Mouse (Mus musculus): ENCODE results near the gene Slc33a1. TPM values are rescaled to one million over a fixed set of nuclear protein-coding genes. Genes with fewer than 3 reads are reported as not detected.

Slc33a1 gene
- polyA plus RNA-seq, 1 experiment from 2014 or later, result 77.9 TPM

GRCm38 (mm10) chr3:63949837-63950236 is 14.7 kb downstream of the Slc33a1 start:
- CTCF ChIA-PET, result interaction anchor here (1.0 to 3.5 kb wide), 5 partner anchors 8 to 45 kb away, joined by 3 to 9 read pairs (median 3); partner anchors contain the start of gene E130311K13Rik
- no peak for DNase-seq (ENCODE audit: low read depth, low spot score)
- no peak for ATAC-seq
- TF ChIP-seq CTCF (IDR thresholded peaks at IDR 0.05), result no peak
- H3K27me3 ChIP-seq, result no peaks in the 10 kb centered on the region
- in situ Hi-C loops (cut with MboI; ENCODE audit: low pct_unique_long_range_greater_than_20kb), result no loop called here
- POLR2A ChIA-PET, result no interaction called here

DNA sequence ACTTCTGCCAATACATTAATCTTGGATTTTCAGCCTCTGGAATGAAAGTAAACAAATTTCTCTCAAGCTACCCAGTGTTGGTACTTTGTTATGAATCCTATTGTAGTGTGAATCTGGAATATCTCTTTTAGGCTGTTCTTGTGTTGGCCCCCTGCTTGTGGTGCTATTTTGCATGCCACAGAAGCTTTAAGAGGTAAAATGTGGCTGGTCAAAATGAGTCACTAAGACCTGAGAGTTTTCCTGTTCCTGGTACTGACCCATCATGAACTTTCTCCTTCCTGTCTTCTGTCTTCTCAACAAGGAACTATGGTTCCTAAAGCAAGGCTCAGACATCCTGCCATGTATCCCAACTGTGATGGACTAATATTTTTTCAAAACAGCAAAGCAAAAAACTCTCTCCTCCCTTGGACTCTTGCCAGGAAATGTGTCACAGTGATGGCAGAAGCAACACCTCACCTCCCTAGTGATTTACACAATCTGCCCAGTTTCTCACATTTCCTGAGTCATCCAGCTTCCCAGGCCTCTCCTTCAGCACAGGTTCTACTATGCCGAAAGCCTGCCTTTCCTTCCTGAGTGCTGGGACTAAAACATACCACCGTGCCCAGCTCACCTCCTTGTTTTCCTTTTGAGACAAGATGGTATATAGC is 23.2 kb downstream of the Slc33a1 start:
- TF ChIP-seq CTCF (IDR thresholded peaks at IDR 0.05), result no peak
- ChIA-PET CTCF (interaction anchor here (0.9 to 2.3 kb wide), 8 partner anchors 9 to 386 kb away, joined by 3 to 14 read pairs (median 4); partner anchors contain the start of gene E130311K13Rik), POLR2A (interaction anchor here (1.4 kb wide), 1 partner anchor 23 kb away, joined by 5 read pairs; the partner anchor contains the start of gene Slc33a1)
- DNase-seq (ENCODE audit: low read depth, low spot score) (peak; percentile 86), ATAC-seq (peak; percentile 93)
- H3K27me3 ChIP-seq, result no peaks in the 10 kb centered on the region
- in situ Hi-C loops (cut with MboI; ENCODE audit: low pct_unique_long_range_greater_than_20kb), result no loop called here

DNA sequence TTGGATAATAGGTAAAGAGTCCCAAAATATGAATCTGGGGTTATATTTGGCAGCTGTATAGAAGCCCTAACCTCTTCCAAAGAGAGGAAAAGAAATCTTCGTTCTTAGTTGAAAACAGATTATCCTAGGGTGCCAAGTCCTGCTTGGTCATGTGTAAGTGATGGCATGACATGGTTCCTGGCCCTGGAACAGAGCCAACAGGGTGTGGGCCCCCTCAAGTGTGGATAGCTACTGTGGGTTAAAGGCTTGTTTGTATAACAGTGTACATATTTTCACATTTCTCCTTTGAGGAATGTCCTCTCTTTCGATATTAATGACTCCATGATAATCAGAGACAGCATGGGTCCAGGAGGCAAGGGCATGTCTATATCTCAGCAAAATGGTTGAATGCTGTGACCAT is 25.6 kb downstream of the Slc33a1 start:
- TF ChIP-seq CTCF (IDR thresholded peaks at IDR 0.05), result no peak
- POLR2A ChIA-PET, result no interaction called here
- DNase-seq (ENCODE audit: low read depth, low spot score) (no peak), ATAC-seq (no peak)
- CTCF ChIA-PET, result interaction anchor here (0.8 to 1.3 kb wide), 2 partner anchors 9 to 41 kb away, joined by 3 to 5 read pairs; partner anchors contain the start of gene E130311K13Rik
- in situ Hi-C loops (cut with MboI; ENCODE audit: low pct_unique_long_range_greater_than_20kb), result no loop called here
- no peaks in the 10 kb centered on the region for H3K27me3 ChIP-seq

DNA sequence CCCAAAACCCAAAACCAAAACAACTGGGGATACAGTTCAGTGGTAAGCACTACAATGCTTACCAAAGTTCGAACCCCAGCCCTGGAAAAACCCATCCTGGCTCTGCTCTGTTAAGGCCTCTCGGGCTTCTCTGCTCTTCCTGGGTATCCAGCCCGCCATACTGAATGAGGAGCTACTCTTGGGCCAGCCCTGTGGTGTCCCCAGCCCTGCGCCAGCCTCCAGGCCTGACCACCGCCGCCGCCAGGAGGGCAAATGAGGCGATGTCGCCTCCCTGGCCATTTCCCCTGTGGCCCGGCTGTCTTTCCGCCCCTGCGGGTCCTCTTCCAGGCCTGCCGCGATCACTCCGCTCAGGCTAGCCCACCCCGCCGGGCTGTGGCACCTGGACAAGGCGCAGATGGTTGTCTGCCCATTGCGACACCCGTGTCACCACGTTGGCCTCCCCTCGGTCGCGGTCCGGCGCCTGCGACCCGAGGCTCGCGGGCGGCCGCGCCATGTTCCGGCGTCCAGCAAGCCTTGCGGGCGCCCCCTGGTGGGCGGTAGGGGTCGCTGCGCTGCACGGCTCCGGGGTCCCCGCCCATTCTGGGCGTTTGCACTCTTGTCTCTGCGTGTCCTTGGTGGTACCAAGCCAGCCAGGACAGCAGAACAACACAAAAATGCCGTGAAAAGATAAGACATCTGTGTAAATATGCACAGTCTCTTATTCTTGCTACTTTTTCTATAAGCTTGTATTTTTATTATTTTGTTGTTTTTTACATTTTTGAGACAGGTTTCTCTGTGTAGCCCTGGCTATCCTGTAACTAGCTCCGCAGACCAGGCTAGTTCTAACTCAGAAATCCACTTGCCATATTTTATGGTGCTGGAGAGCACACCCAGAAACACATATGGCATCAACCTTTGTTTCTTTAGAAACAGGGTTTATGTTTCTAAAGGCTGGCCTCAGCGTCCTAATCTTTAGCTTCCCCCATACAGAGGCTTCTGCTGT is 35.4 kb downstream of the Slc33a1 start, which contains the start of gene E130311K13Rik:
TSS of gene E130311K13Rik (minus strand) at position 595 of the 982 bp plus-strand sequence.
- ChIA-PET CTCF (interaction anchor here (0.5 to 6.2 kb wide), 25 partner anchors 9 to 607 kb away, joined by 3 to 33 read pairs (median 4); partner anchors contain the start of genes Gmps and Plch1), POLR2A (interaction anchor here (0.5 to 1.6 kb wide), 6 partner anchors 11 to 1385 kb away, joined by 3 to 13 read pairs (median 4); no protein-coding TSS in a partner anchor)
- in situ Hi-C loops (cut with MboI; ENCODE audit: low pct_unique_long_range_greater_than_20kb), result loop anchor here (5.0 kb wide), 1 partner anchor 372 kb away; no protein-coding TSS in a partner anchor
- no peak for DNase-seq (ENCODE audit: low read depth, low spot score)
- ATAC-seq, result peak; percentile 94
- no peaks in the 10 kb centered on the region for H3K27me3 ChIP-seq
- peak; percentile 100 for TF ChIP-seq CTCF (IDR thresholded peaks at IDR 0.05)

DNA sequence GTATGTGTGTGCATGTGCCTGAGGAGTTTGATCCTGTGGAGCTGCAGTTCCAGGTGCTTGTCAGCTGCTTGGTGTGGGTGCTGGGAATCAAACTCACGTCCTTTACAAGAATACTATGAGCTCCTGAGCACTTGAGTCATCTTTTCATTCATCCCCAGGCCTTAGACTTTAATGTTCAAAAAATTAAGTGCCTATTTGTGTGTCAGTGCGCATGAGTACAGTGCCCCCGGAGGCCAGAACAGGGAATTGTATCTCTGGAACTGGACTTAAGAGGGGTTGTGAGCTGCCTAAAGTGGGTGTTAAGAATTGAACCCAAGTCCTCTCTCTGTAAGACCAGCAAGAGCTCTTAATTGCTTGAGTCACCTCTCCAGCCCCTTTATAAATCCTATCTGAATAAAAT is 44.9 kb downstream of the Slc33a1 start:
- ChIA-PET CTCF (interaction anchor here (0.9 to 4.0 kb wide), 17 partner anchors 10 to 213 kb away, joined by 3 to 38 read pairs (median 5); partner anchors contain the start of genes E130311K13Rik and Plch1), POLR2A (no interaction called here)
- peak; percentile 83 for TF ChIP-seq CTCF (IDR thresholded peaks at IDR 0.05)
- H3K27me3 ChIP-seq, result no peaks in the 10 kb centered on the region
- DNase-seq (ENCODE audit: low read depth, low spot score), result no peak
- ATAC-seq, result peak; percentile 47
- in situ Hi-C loops (cut with MboI; ENCODE audit: low pct_unique_long_range_greater_than_20kb), result no loop called here

DNA sequence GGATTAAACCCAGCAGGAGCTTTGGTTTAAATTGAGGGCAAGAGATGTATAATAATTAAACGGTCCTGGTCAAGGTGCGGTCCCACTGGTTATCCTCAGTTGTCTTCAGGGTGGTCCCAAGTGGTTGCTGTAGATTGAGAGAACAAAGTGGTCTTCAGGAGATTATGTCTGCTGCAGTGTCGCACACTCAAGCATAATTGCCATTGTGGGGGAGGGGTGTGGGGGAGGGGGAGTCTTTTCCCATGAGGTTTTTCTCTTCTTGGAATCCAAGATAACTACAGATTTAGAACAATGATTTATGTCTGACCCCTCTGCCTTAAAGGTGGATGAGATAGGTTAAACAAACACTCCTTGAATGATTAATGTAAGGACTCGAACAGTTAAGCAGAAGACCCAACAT is 54.3 kb downstream of the Slc33a1 start:
- ChIA-PET POLR2A (no interaction called here), CTCF (interaction anchor here (0.7 to 5.7 kb wide), 3 partner anchors 10 to 19 kb away, joined by 3 to 38 read pairs (median 12); partner anchors contain the start of gene E130311K13Rik)
- DNase-seq (ENCODE audit: low read depth, low spot score), result no peak
- ATAC-seq, result no peak
- H3K27me3 ChIP-seq, result no peaks in the 10 kb centered on the region
- no peak for TF ChIP-seq CTCF (IDR thresholded peaks at IDR 0.05)
- in situ Hi-C loops (cut with MboI; ENCODE audit: low pct_unique_long_range_greater_than_20kb), result no loop called here

GRCm38 (mm10) chr3:63905241-63905640 is 59.3 kb downstream of the Slc33a1 start:
- ChIA-PET CTCF (interaction anchor here (1.2 kb wide), 1 partner anchor 19 kb away, joined by 3 read pairs; no protein-coding TSS in a partner anchor), POLR2A (interaction anchor here (1.3 kb wide), 1 partner anchor 13 kb away, joined by 3 read pairs; no protein-coding TSS in a partner anchor)
- DNase-seq (ENCODE audit: low read depth, low spot score) (no peak), ATAC-seq (no peak)
- in situ Hi-C loops (cut with MboI; ENCODE audit: low pct_unique_long_range_greater_than_20kb), result no loop called here
- no peaks in the 10 kb centered on the region for H3K27me3 ChIP-seq
- TF ChIP-seq CTCF (IDR thresholded peaks at IDR 0.05), result no peak

DNA sequence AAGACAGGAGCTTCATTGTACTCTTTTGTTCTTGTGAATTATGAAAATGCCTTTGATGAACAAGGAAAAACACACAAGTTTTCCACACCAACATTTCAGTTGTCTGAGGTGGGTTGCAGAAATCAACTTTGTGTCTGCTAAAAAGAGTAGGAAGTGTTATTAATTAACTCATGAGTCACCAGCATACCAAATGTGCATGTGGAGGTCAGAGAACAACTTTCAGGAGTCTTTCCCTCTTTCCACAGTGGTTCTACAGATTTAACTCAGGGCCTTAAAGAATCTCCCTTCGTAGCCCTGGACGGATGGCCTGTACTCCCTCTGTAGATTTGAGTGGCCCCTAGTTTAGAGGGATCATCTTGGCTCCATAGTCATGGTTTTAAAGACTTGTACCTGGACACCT is 60.4 kb downstream of the Slc33a1 start:
- ChIA-PET CTCF (interaction anchor here (0.7 to 2.0 kb wide), 3 partner anchors 14 to 29 kb away, joined by 3 to 8 read pairs (median 3); no protein-coding TSS in a partner anchor), POLR2A (interaction anchor here (1.3 kb wide), 1 partner anchor 12 kb away, joined by 3 read pairs; no protein-coding TSS in a partner anchor)
- no peaks in the 10 kb centered on the region for H3K27me3 ChIP-seq
- DNase-seq (ENCODE audit: low read depth, low spot score) (no peak), ATAC-seq (peak; percentile 55)
- in situ Hi-C loops (cut with MboI; ENCODE audit: low pct_unique_long_range_greater_than_20kb), result no loop called here
- no peak for TF ChIP-seq CTCF (IDR thresholded peaks at IDR 0.05)

DNA sequence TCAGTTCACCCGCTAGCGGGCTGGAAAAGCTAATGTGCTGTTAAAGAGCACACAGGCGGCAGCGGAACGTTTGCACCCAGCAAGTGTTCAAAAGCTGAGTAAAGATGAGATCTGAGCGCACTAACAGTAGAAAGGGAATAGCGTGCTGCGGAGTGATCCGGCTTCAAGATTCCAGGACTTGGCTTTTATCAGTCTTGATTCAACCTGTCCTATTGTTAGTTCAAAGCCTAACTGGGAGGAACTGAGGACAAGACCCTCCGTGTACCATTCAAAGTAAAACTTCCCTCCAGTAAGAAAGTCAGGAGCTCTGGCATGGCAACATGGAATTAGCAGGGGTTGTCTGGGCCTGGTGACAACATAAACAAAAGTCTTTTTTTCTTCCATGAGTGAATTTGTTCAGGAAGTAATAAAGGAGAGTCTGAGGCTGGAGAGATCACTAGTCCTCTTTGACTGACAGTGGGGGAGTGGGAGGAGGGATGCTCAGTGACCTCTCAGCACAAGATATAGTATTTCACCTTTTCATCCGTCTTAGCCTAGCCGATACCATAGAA is 64.5 kb downstream of the Slc33a1 start:
- no peak for TF ChIP-seq CTCF (IDR thresholded peaks at IDR 0.05)
- H3K27me3 ChIP-seq, result no peaks in the 10 kb centered on the region
- ChIA-PET CTCF (interaction anchor here (1.2 to 1.9 kb wide), 2 partner anchors 30 to 43 kb away, joined by 3 to 6 read pairs; partner anchors contain the start of gene E130311K13Rik), POLR2A (no interaction called here)
- no peak for DNase-seq (ENCODE audit: low read depth, low spot score)
- ATAC-seq, result no peak
- in situ Hi-C loops (cut with MboI; ENCODE audit: low pct_unique_long_range_greater_than_20kb), result no loop called here
